Mouse (Mus musculus): ENCODE data around the gene Mybpc2. TPM values are rescaled to one million over a fixed set of nuclear protein-coding genes. Genes with fewer than 3 reads are reported as not detected.

Gene Mybpc2
- polyA plus RNA-seq, 1 experiment from 2014 or later, result 0.63 TPM

GRCm38 (mm10) chr7:44453256-44453655, 71.2 kb downstream of the Mybpc2 start:
- no peak overlapping the region for H3K4me2 ChIP-seq (ENCODE audit: low read depth, low read length)
- no peaks in the 10 kb centered on the region for H3K4me1 ChIP-seq (replicated peaks; ENCODE audit: control insufficient read depth, insufficient read depth, low read length)
- 6% methylated on average over 3 of the region's 3 CpGs for WGBS
- H3K9ac ChIP-seq (ENCODE audit: low read length), result 0 out of 2 replicates have a peak overlapping the region, but pooled peaks have one; percentile 26
- H3K4me3 ChIP-seq (ENCODE audit: low read length), result no peak overlapping the region
- ATAC-seq (ENCODE audit: low read depth), result peak; percentile 47; the same call in 1 of the 2 replicates
- no peaks in the 10 kb centered on the region for H3K27me3 ChIP-seq (ENCODE audit: control insufficient read depth, insufficient read depth, low read depth, low read length)
- H3K27ac ChIP-seq (ENCODE audit: low read length), result no peak overlapping the region
- no peaks in the 10 kb centered on the region for H3K9me3 ChIP-seq (ENCODE audit: control insufficient read depth, low read length)
- H3K36me3 ChIP-seq (ENCODE audit: control insufficient read depth, insufficient read depth, low read length), result no peaks in the 10 kb centered on the region

Small RNAs within 50 kb of the gene (microRNA-seq; reads per million reads assigned to microRNA genes)
- gene Mir7052 (0.59 reads per million), gene Mir7053 (not detected)

Other genes starting within 250 kb of the Mybpc2 start
- gene Clec11a, start 217.8 kb downstream of the Mybpc2 start, polyA plus RNA-seq (2015; fragmentation: Nextera tagmentation; extraction: Ambion mirVana), result 3.0 and 3.2 TPM in 2 replicates
- 0.96 and 1.1 TPM in 2 replicates for gene Shank1, start 214.4 kb downstream of the Mybpc2 start, polyA plus RNA-seq (2015; fragmentation: Nextera tagmentation; extraction: Ambion mirVana)
- 2.1 and 2.3 TPM in 2 replicates for gene Syt3, start 140.6 kb downstream of the Mybpc2 start, polyA plus RNA-seq (2015; fragmentation: Nextera tagmentation; extraction: Ambion mirVana)
- gene 1700008O03Rik, start 138.8 kb downstream of the Mybpc2 start, polyA plus RNA-seq (2015; fragmentation: Nextera tagmentation; extraction: Ambion mirVana), result 1.2 and 1.5 TPM in 2 replicates
- gene Lrrc4b, start 95.6 kb downstream of the Mybpc2 start, polyA plus RNA-seq (2015; fragmentation: Nextera tagmentation; extraction: Ambion mirVana), result 0.36 and 0.57 TPM in 2 replicates
- 0.62 and 1.3 TPM in 2 replicates for gene Aspdh, start 59.3 kb downstream of the Mybpc2 start, polyA plus RNA-seq (2015; fragmentation: Nextera tagmentation; extraction: Ambion mirVana)
- gene Josd2, start 56.7 kb downstream of the Mybpc2 start, polyA plus RNA-seq (2015; fragmentation: Nextera tagmentation; extraction: Ambion mirVana), result 115 and 116 TPM in 2 replicates
- gene Emc10, start 28.1 kb downstream of the Mybpc2 start, polyA plus RNA-seq (2015; fragmentation: Nextera tagmentation; extraction: Ambion mirVana), result 94.0 TPM in 2 replicates
- 9.5 and 9.9 TPM in 2 replicates for gene Fam71e1, start 28.1 kb downstream of the Mybpc2 start, polyA plus RNA-seq (2015; fragmentation: Nextera tagmentation; extraction: Ambion mirVana)
- 0.33 and 1.1 TPM in 2 replicates for gene Spib, start 7.4 kb upstream of the Mybpc2 start, polyA plus RNA-seq (2015; fragmentation: Nextera tagmentation; extraction: Ambion mirVana)
- gene Pold1, start 24.2 kb upstream of the Mybpc2 start, polyA plus RNA-seq (2015; fragmentation: Nextera tagmentation; extraction: Ambion mirVana), result 100 and 109 TPM in 2 replicates
- 86.2 and 87.0 TPM in 2 replicates for gene Nr1h2, start 29.3 kb upstream of the Mybpc2 start, polyA plus RNA-seq (2015; fragmentation: Nextera tagmentation; extraction: Ambion mirVana)
- gene Napsa, start 47.7 kb upstream of the Mybpc2 start, polyA plus RNA-seq (2015; fragmentation: Nextera tagmentation; extraction: Ambion mirVana), result 93.0 and 140 TPM in 2 replicates
- gene Kcnc3, start 66.0 kb upstream of the Mybpc2 start, polyA plus RNA-seq (2015; fragmentation: Nextera tagmentation; extraction: Ambion mirVana), result 1.5 and 2.1 TPM in 2 replicates
- 38.8 and 39.4 TPM in 2 replicates for gene Myh14, start 146.2 kb upstream of the Mybpc2 start, polyA plus RNA-seq (2015; fragmentation: Nextera tagmentation; extraction: Ambion mirVana)
- gene Izumo2, start 184.1 kb upstream of the Mybpc2 start, polyA plus RNA-seq (2015; fragmentation: Nextera tagmentation; extraction: Ambion mirVana), result not detected in 2 replicates
- gene Vrk3, start 223.8 kb upstream of the Mybpc2 start, polyA plus RNA-seq (2015; fragmentation: Nextera tagmentation; extraction: Ambion mirVana), result 46.9 and 53.0 TPM in 2 replicates
- 2.0 TPM in 2 replicates for gene Zfp473, start 226.4 kb upstream of the Mybpc2 start, polyA plus RNA-seq (2015; fragmentation: Nextera tagmentation; extraction: Ambion mirVana)

All from lung, embryonic 16.5 days (tissue).